Mouse (Mus musculus): Measurements from ENCODE around the gene Trappc6a.

Trappc6a gene

GRCm38 (mm10) chr7:19508150-19508923 is at the start of gene Trappc6a, which contains the start of gene Bloc1s3:
Gene Trappc6a (plus strand): TSS chr7:19508395.
Gene Bloc1s3 (minus strand): TSS chr7:19508367.
- TF ChIP-seq CTCF (conservative IDR thresholded peaks at IDR 0.05; ENCODE audit: low read length) (no peak), NANOG (IDR thresholded peaks at IDR 0.05; ENCODE audit: borderline replicate concordance, low read length) (no peak), POU5F1 (IDR thresholded peaks at IDR 0.05; ENCODE audit: borderline replicate concordance, low read length) (no peak)
- no peaks in the 10 kb centered on the region for H3K27me3 ChIP-seq (ENCODE audit: insufficient read depth, low read length)
- peaks cover 46% of the 10 kb centered on the region for H3K4me1 ChIP-seq (replicated peaks; ENCODE audit: low read depth, low read length)
- no peaks in the 10 kb centered on the region for H3K9me3 ChIP-seq (ENCODE audit: low read length)
- no peaks in the 10 kb centered on the region for H3K36me3 ChIP-seq (ENCODE audit: insufficient read depth, low read length)
- H3K4me3 ChIP-seq (replicated peaks; ENCODE audit: low read length): peak within 1 kb of the TSS; percentile 89

GRCm38 (mm10) chr7:19458591-19459111 is 49.5 kb upstream of the Trappc6a start, which contains the start of gene Mark4:
Gene Mark4 (minus strand): TSS chr7:19458821.
- H3K4me3 ChIP-seq (replicated peaks; ENCODE audit: low read length): peak within 1 kb of the TSS; percentile 85

GRCm38 (mm10) chr7:19459144-19459870 is 48.9 kb upstream of the Trappc6a start:
- peaks cover 82% of the 10 kb centered on the region for H3K4me1 ChIP-seq (replicated peaks; ENCODE audit: low read depth, low read length)
- H3K4me3 ChIP-seq (replicated peaks; ENCODE audit: low read length): peak overlapping the region; percentile 85
- peaks cover 7% of the 10 kb centered on the region; the same call in 1 of the 2 replicates for H3K27me3 ChIP-seq (ENCODE audit: insufficient read depth, low read length)
- peaks cover 3% of the 10 kb centered on the region for H3K36me3 ChIP-seq (ENCODE audit: insufficient read depth, low read length)
- H3K9me3 ChIP-seq (ENCODE audit: low read length): no peaks in the 10 kb centered on the region
- TF ChIP-seq POU5F1 (IDR thresholded peaks at IDR 0.05; ENCODE audit: borderline replicate concordance, low read length) (no peak), NANOG (IDR thresholded peaks at IDR 0.05; ENCODE audit: borderline replicate concordance, low read length) (no peak), CTCF (conservative IDR thresholded peaks at IDR 0.05; ENCODE audit: low read length) (no peak)

More at GRCm38 (mm10) chr7:19458591-19459111, 49.5 kb upstream of the Trappc6a start, which contains the start of gene Mark4:
- TF ChIP-seq NANOG (IDR thresholded peaks at IDR 0.05; ENCODE audit: borderline replicate concordance, low read length): no peak
- no peak for TF ChIP-seq POU5F1 (IDR thresholded peaks at IDR 0.05; ENCODE audit: borderline replicate concordance, low read length)
- TF ChIP-seq CTCF (conservative IDR thresholded peaks at IDR 0.05; ENCODE audit: low read length): no peak
- Histone ChIP-seq H3K4me1 (replicated peaks; ENCODE audit: low read depth, low read length) (peaks cover 84% of the 10 kb centered on the region), H3K9me3 (ENCODE audit: low read length) (no peaks in the 10 kb centered on the region), H3K36me3 (ENCODE audit: insufficient read depth, low read length) (peaks cover 6% of the 10 kb centered on the region), H3K27me3 (ENCODE audit: insufficient read depth, low read length) (peaks cover 7% of the 10 kb centered on the region; the same call in 1 of the 2 replicates)

- H3K36me3 ChIP-seq (ENCODE audit: insufficient read depth, low read length): peaks cover 3% of the 10 kb centered on the region
- H3K4me1 ChIP-seq (replicated peaks; ENCODE audit: low read depth, low read length): peaks cover 84% of the 10 kb centered on the region
- no peak for TF ChIP-seq POU5F1 (IDR thresholded peaks at IDR 0.05; ENCODE audit: borderline replicate concordance, low read length)
- no peak for TF ChIP-seq NANOG (IDR thresholded peaks at IDR 0.05; ENCODE audit: borderline replicate concordance, low read length)
- no peak for TF ChIP-seq CTCF (conservative IDR thresholded peaks at IDR 0.05; ENCODE audit: low read length)
- H3K9me3 ChIP-seq (ENCODE audit: low read length): no peaks in the 10 kb centered on the region
- H3K27me3 ChIP-seq (ENCODE audit: insufficient read depth, low read length): peaks cover 17% of the 10 kb centered on the region
- H3K4me3 ChIP-seq (replicated peaks; ENCODE audit: low read length): peak overlapping the region; percentile 23; the same call in 1 of the 2 replicates
Measured at GRCm38 (mm10) chr7:19460500-19460899, 47.7 kb upstream of the Trappc6a start.

- Histone ChIP-seq H3K9me3 (ENCODE audit: low read length) (no peaks in the 10 kb centered on the region), H3K36me3 (ENCODE audit: insufficient read depth, low read length) (no peaks in the 10 kb centered on the region; the same call in 1 of the 2 replicates), H3K4me3 (replicated peaks; ENCODE audit: low read length) (no peak overlapping the region), H3K4me1 (replicated peaks; ENCODE audit: low read depth, low read length) (peaks cover 81% of the 10 kb centered on the region), H3K27me3 (ENCODE audit: insufficient read depth, low read length) (peaks cover 24% of the 10 kb centered on the region)
- no peak for TF ChIP-seq NANOG (IDR thresholded peaks at IDR 0.05; ENCODE audit: borderline replicate concordance, low read length)
- TF ChIP-seq POU5F1 (IDR thresholded peaks at IDR 0.05; ENCODE audit: borderline replicate concordance, low read length): no peak
- peak; percentile 94 for TF ChIP-seq CTCF (conservative IDR thresholded peaks at IDR 0.05; ENCODE audit: low read length)
Measured at GRCm38 (mm10) chr7:19461488-19461887, 46.7 kb upstream of the Trappc6a start.

GRCm38 (mm10) chr7:19462443-19462842 is 45.8 kb upstream of the Trappc6a start:
- Histone ChIP-seq H3K4me1 (replicated peaks; ENCODE audit: low read depth, low read length) (peaks cover 76% of the 10 kb centered on the region), H3K4me3 (replicated peaks; ENCODE audit: low read length) (peak overlapping the region; percentile 27), H3K9me3 (ENCODE audit: low read length) (no peaks in the 10 kb centered on the region), H3K36me3 (ENCODE audit: insufficient read depth, low read length) (no peaks in the 10 kb centered on the region), H3K27me3 (ENCODE audit: insufficient read depth, low read length) (peaks cover 29% of the 10 kb centered on the region)
- no peak for TF ChIP-seq CTCF (conservative IDR thresholded peaks at IDR 0.05; ENCODE audit: low read length)
- TF ChIP-seq POU5F1 (IDR thresholded peaks at IDR 0.05; ENCODE audit: borderline replicate concordance, low read length): no peak
- no peak for TF ChIP-seq NANOG (IDR thresholded peaks at IDR 0.05; ENCODE audit: borderline replicate concordance, low read length)

- no peaks in the 10 kb centered on the region for H3K9me3 ChIP-seq (ENCODE audit: low read length)
- no peaks in the 10 kb centered on the region for H3K36me3 ChIP-seq (ENCODE audit: insufficient read depth, low read length)
- no peak for TF ChIP-seq CTCF (conservative IDR thresholded peaks at IDR 0.05; ENCODE audit: low read length)
- TF ChIP-seq POU5F1 (IDR thresholded peaks at IDR 0.05; ENCODE audit: borderline replicate concordance, low read length): no peak
- H3K27me3 ChIP-seq (ENCODE audit: insufficient read depth, low read length): peaks cover 27% of the 10 kb centered on the region
- peaks cover 76% of the 10 kb centered on the region for H3K4me1 ChIP-seq (replicated peaks; ENCODE audit: low read depth, low read length)
- peak within 1 kb of the TSS; percentile 27 for H3K4me3 ChIP-seq (replicated peaks; ENCODE audit: low read length)
Measured at GRCm38 (mm10) chr7:19462884-19463381, 45.3 kb upstream of the Trappc6a start, which contains the start of gene Exoc3l2. Gene Exoc3l2 (plus strand): TSS chr7:19463331.

All from E14TG2a.4 (cell line).